10 mouse cellular contexts compared by ENCODE assay signal in the genomic region with DNA sequence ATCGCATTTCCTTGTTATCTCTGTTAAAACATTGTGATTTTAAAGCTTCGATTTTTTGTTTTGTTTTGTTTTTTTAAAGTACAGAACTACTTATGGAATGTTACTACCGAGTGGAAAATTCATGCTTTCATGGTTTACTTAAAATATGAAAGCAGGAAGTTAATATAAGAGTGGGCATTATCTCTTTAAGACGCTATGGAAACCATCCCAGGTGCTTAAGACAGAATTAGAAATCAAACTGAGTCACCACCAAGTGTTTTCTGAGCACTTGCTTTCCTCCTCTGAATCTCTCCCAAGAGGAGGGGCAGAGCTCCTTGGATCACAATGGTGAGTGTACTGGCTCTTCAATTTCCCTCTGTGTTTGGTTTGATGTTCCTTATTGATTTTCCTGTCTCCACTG. TPM values are rescaled to one million over a fixed set of nuclear protein-coding genes. Genes with fewer than 3 reads are reported as not detected.
DNase-seq lines count a peak whose midpoint lies in the region; ATAC-seq lines count a peak whose summit lies in the region.
"Had no signal": no experiment of that assay in that cellular context is flagged by ENCODE, and none has a peak within 500 bp of the region (broad histone marks: within the 10 kb centered on the region; RNA-seq: fewer than 3 reads in every experiment).

No protein-coding gene starts in this region.

- WGBS in kidney, embryonic 14.5 days = 89% methylated on average over 4 of the region's 4 CpGs
- WGBS in liver, embryonic 11.5 days = 77% methylated on average over 4 of the region's 4 CpGs

- no peak for ATAC-seq in kidney, embryonic 14.5 days (ENCODE audit: low FRiP score, low TSS enrichment)
- no peak for ATAC-seq in liver, embryonic 11.5 days (replicated peaks; ENCODE audit: low FRiP score)

- H3K4me3 ChIP-seq in kidney, embryonic 14.5 days (ENCODE audit: low read length) = peak overlapping the region; percentile 73; the same call in 1 of the 2 replicates
- H3K4me3 ChIP-seq in liver, embryonic 11.5 days (ENCODE audit: low read depth, low read length) = peak overlapping the region; percentile 81; the same call in 1 of the 2 replicates

- no peak overlapping the region for H3K9ac ChIP-seq in kidney, embryonic 14.5 days (ENCODE audit: low read depth, low read length)
- no peak overlapping the region for H3K9ac ChIP-seq in liver, embryonic 11.5 days (ENCODE audit: low read depth, low read length)

- H3K27me3 ChIP-seq in kidney, embryonic 14.5 days (ENCODE audit: control insufficient read depth, insufficient read depth, low read length) = no peaks in the 10 kb centered on the region
- no peaks in the 10 kb centered on the region for H3K27me3 ChIP-seq in liver, embryonic 11.5 days (replicated peaks; ENCODE audit: control insufficient read depth, insufficient read depth, low read length)
- H3K27me3 ChIP-seq: limb, embryonic 15.5 days had no signal

- H3K27ac ChIP-seq in kidney, embryonic 14.5 days (ENCODE audit: low read depth, low read length) = no peak overlapping the region
- no peak overlapping the region for H3K27ac ChIP-seq in liver, embryonic 11.5 days (ENCODE audit: low read depth, low read length)

- no peak overlapping the region for H3K4me2 ChIP-seq in kidney, embryonic 14.5 days (replicated peaks; ENCODE audit: low read depth, low read length)
- no peak overlapping the region; the same call in 1 of the 2 replicates for H3K4me2 ChIP-seq in liver, embryonic 11.5 days

- H3K4me1 ChIP-seq in kidney, embryonic 14.5 days (ENCODE audit: control insufficient read depth, insufficient read depth, low read length) = no peaks in the 10 kb centered on the region
- H3K4me1 ChIP-seq in liver, embryonic 11.5 days (replicated peaks; ENCODE audit: control insufficient read depth, insufficient read depth, low read length) = no peaks in the 10 kb centered on the region; the same call in 1 of the 2 replicates

- peaks cover 2% of the 10 kb centered on the region; the same call in 1 of the 2 replicates for H3K9me3 ChIP-seq in kidney, embryonic 14.5 days (ENCODE audit: control insufficient read depth, low read length)
- H3K9me3 ChIP-seq in liver, embryonic 11.5 days (ENCODE audit: control insufficient read depth, low read length) = 0 out of 2 replicates have a peak, but pooled peaks cover 3% of the 10 kb centered on the region
- H3K9me3 ChIP-seq: limb, embryonic 15.5 days had no signal

- H3K36me3 ChIP-seq in kidney, embryonic 14.5 days (ENCODE audit: control insufficient read depth, insufficient read depth, low read length) = no peaks in the 10 kb centered on the region
- H3K36me3 ChIP-seq in liver, embryonic 11.5 days (ENCODE audit: control insufficient read depth, insufficient read depth, low read length) = no peaks in the 10 kb centered on the region
- H3K36me3 ChIP-seq: limb, embryonic 15.5 days had no signal

- peak; percentile 28 for DNase-seq in cerebellum, adult 9-10 months
- DNase-seq in cerebellum, postnatal 4 days (ENCODE audit: low spot score in 2 of 2) = no peak
- no peak for DNase-seq in kidney, postnatal 36 days
- DNase-seq in A20 (ENCODE audit: low read depth, low spot score) = peak; percentile 42
- DNase-seq in liver, embryonic 11.5 days (ENCODE audit: low spot score) = no peak
- DNase-seq in yolk sac, embryonic 10.5 days (ENCODE audit: low spot score) = no peak
- no peak for DNase-seq in T-cell, adult 2 months (ENCODE audit: low spot score)

RNA-seq across cellular contexts. Expression of a gene that starts 0.6 kb away (rescaled TPM):
- 4.5 and 5.0 TPM in 2 replicates for polyA plus RNA-seq in kidney, embryonic 14.5 days (2014; fragmentation: Nextera tagmentation; extraction: Ambion mirVana)
- polyA plus RNA-seq in liver, embryonic 11.5 days (2014; fragmentation: Nextera tagmentation; extraction: Ambion mirVana) = 3.0 and 3.5 TPM in 2 replicates

RNA-seq across cellular contexts. Expression of a gene that starts 27.5 kb away (rescaled TPM):
- not detected in 2 replicates for polyA plus RNA-seq in kidney, embryonic 14.5 days (2014; fragmentation: Nextera tagmentation; extraction: Ambion mirVana)
- not detected in 2 replicates for polyA plus RNA-seq in liver, embryonic 11.5 days (2014; fragmentation: Nextera tagmentation; extraction: Ambion mirVana)
- polyA plus RNA-seq: forebrain, embryonic 11.5 days had no signal

RNA-seq across cellular contexts. Expression of a gene that starts 27.5 kb away (rescaled TPM):
- polyA plus RNA-seq in kidney, embryonic 14.5 days (2014; fragmentation: Nextera tagmentation; extraction: Ambion mirVana) = 3.6 and 5.7 TPM in 2 replicates
- 1.8 and 2.3 TPM in 2 replicates for polyA plus RNA-seq in liver, embryonic 11.5 days (2014; fragmentation: Nextera tagmentation; extraction: Ambion mirVana)

RNA-seq across cellular contexts. Expression of a gene that starts 56.5 kb away (rescaled TPM):
- polyA plus RNA-seq in kidney, embryonic 14.5 days (2014; fragmentation: Nextera tagmentation; extraction: Ambion mirVana) = 15.2 and 17.7 TPM in 2 replicates
- 9.8 and 12.1 TPM in 2 replicates for polyA plus RNA-seq in liver, embryonic 11.5 days (2014; fragmentation: Nextera tagmentation; extraction: Ambion mirVana)

Comparison
In these comparisons a context has a peak if more than half of its experiments do, and no peak if none do; other contexts are left out.
1. DNase-seq: peak in cerebellum, adult 9-10 months (single experiment) and A20 (single experiment); none in cerebellum, postnatal 4 days (0 of 2), kidney, postnatal 36 days (0 of 2), liver, embryonic 11.5 days (single experiment), yolk sac, embryonic 10.5 days (single experiment) and T-cell, adult 2 months (single experiment).